Mouse (Mus musculus) lung, embryonic 16.5 days (tissue): ENCODE measurements at regions not wholly inside any gene's neighbourhood (a gene's known extent, or its start where the extent isn't known, plus 50 kb on each side); places are given as distances from the start of the nearest gene placed in this dataset.

Source experiments
- ATAC-seq: fragments of 200-750 bp; cut with Nextera tagmentation; 2 replicates; pipeline ENCODE4 v1.8.0; 2017; ENCODE audit warnings: low read depth, mild to moderate bottlenecking, moderate library complexity
- H3K27ac ChIP-seq: fragments of 300-500 bp; sonication (generic); 2 replicates; pipeline ENCODE4 v1.5.1; 2014; ENCODE audit warnings: mild to moderate bottlenecking, control low read depth, low read length
- H3K27me3 ChIP-seq: fragments of 300-500 bp; sonication (generic); 2 replicates; pipeline ENCODE4 v1.6.1; 2014; ENCODE audit warnings: low read depth, low read length, mixed read lengths; ENCODE audit not compliant: control insufficient read depth, insufficient read depth
- H3K36me3 ChIP-seq: fragments of 300-500 bp; sonication (generic); 2 replicates; pipeline ENCODE4 v1.6.1; 2014; ENCODE audit warnings: low read length; ENCODE audit not compliant: control insufficient read depth, insufficient read depth
- H3K4me1 ChIP-seq: fragments of 300-500 bp; sonication (generic); replicated peaks from 2 replicates; pipeline ENCODE4 v1.6.1; 2014; ENCODE audit warnings: low read length, mixed read lengths; ENCODE audit not compliant: control insufficient read depth, insufficient read depth
- H3K4me2 ChIP-seq: fragments of 300-500 bp; sonication (generic); 2 replicates; pipeline ENCODE4 v1.6.1; 2014; ENCODE audit warnings: low read depth, low read length, control low read depth
- H3K4me3 ChIP-seq: fragments of 300-500 bp; sonication (generic); 2 replicates; pipeline ENCODE4 v1.5.1; 2014; ENCODE audit warnings: mild to moderate bottlenecking, low read length, control low read depth
- H3K9ac ChIP-seq: fragments of 300-500 bp; sonication (generic); 2 replicates; pipeline ENCODE4 v1.6.1; 2014; ENCODE audit warnings: low read length, control low read depth
- H3K9me3 ChIP-seq: fragments of 300-500 bp; sonication (generic); 2 replicates; pipeline ENCODE4 v1.6.1; 2016; ENCODE audit warnings: low read length; ENCODE audit not compliant: control insufficient read depth
- WGBS: fragments of 180-500 bp; shearing (Covaris S2); extraction: QIAGEN DNeasy Blood & Tissue Kit; methylation state at CpG from one replicate; pipeline ENCODE4 v1.1.7; 2014; 5-methylcytosine and 5-hydroxymethylcytosine counted together

- Histone ChIP-seq H3K27ac (no peak overlapping the region), H3K9me3 (no peaks in the 10 kb centered on the region), H3K27me3 (no peaks in the 10 kb centered on the region), H3K9ac (no peak overlapping the region), H3K4me1 (no peaks in the 10 kb centered on the region), H3K4me3 (no peak overlapping the region), H3K4me2 (no peak overlapping the region), H3K36me3 (no peaks in the 10 kb centered on the region)
- ATAC-seq, result no peak
- 69% methylated on average over 7 of the region's 7 CpGs for WGBS
Observed at GRCm38 (mm10) chr16:55474950-55475525, 177.3 kb upstream of the Zpld1 start.

GRCm38 (mm10) chr16:55471396-55471795, 173.6 kb upstream of the Zpld1 start:
- H3K9me3 ChIP-seq, result no peaks in the 10 kb centered on the region
- no peak overlapping the region for H3K9ac ChIP-seq
- 0 out of 2 replicates have a peak, but pooled peaks cover 4% of the 10 kb centered on the region for H3K4me1 ChIP-seq
- H3K4me3 ChIP-seq, result no peak overlapping the region
- H3K27me3 ChIP-seq, result no peaks in the 10 kb centered on the region
- no peaks in the 10 kb centered on the region for H3K36me3 ChIP-seq
- 63% methylated on average over 4 of the region's 4 CpGs for WGBS
- H3K27ac ChIP-seq, result no peak overlapping the region
- no peak for ATAC-seq
- no peak overlapping the region for H3K4me2 ChIP-seq

- 43% methylated on average over 13 of the region's 13 CpGs for WGBS
- Histone ChIP-seq H3K27ac (no peak overlapping the region), H3K4me1 (0 out of 2 replicates have a peak, but pooled peaks cover 4% of the 10 kb centered on the region), H3K4me3 (no peak overlapping the region), H3K4me2 (no peak overlapping the region), H3K9me3 (no peaks in the 10 kb centered on the region), H3K27me3 (no peaks in the 10 kb centered on the region), H3K36me3 (no peaks in the 10 kb centered on the region), H3K9ac (no peak overlapping the region)
- ATAC-seq, result no peak
Observed at GRCm38 (mm10) chr16:55470721-55471120, 172.9 kb upstream of the Zpld1 start.

- Histone ChIP-seq H3K4me2 (no peak overlapping the region), H3K27ac (no peak overlapping the region), H3K36me3 (no peaks in the 10 kb centered on the region), H3K4me1 (0 out of 2 replicates have a peak, but pooled peaks cover 4% of the 10 kb centered on the region), H3K27me3 (no peaks in the 10 kb centered on the region), H3K9ac (no peak overlapping the region), H3K4me3 (no peak overlapping the region), H3K9me3 (no peaks in the 10 kb centered on the region)
- 70% methylated on average over 3 of the region's 3 CpGs for WGBS
- ATAC-seq, result no peak
Observed at GRCm38 (mm10) chr16:55469703-55470102, 171.9 kb upstream of the Zpld1 start.

- peak; percentile 78 for ATAC-seq
- H3K4me3 ChIP-seq, result no peak overlapping the region
- H3K27ac ChIP-seq, result no peak overlapping the region
- no peak overlapping the region for H3K9ac ChIP-seq
- H3K27me3 ChIP-seq, result no peaks in the 10 kb centered on the region
- H3K9me3 ChIP-seq, result no peaks in the 10 kb centered on the region
- WGBS, result 34% methylated on average over 9 of the region's 9 CpGs
- H3K4me2 ChIP-seq, result peak overlapping the region; percentile 22; the same call in 1 of the 2 replicates
- H3K4me1 ChIP-seq, result 0 out of 2 replicates have a peak, but pooled peaks cover 4% of the 10 kb centered on the region
- no peaks in the 10 kb centered on the region for H3K36me3 ChIP-seq
Observed at GRCm38 (mm10) chr16:55468833-55469458, 171.2 kb upstream of the Zpld1 start.

GRCm38 (mm10) chr16:55460519-55460918, 162.7 kb upstream of the Zpld1 start:
- Histone ChIP-seq H3K36me3 (no peaks in the 10 kb centered on the region), H3K9ac (no peak overlapping the region), H3K4me1 (no peaks in the 10 kb centered on the region), H3K9me3 (no peaks in the 10 kb centered on the region), H3K4me3 (no peak overlapping the region), H3K27ac (no peak overlapping the region), H3K4me2 (no peak overlapping the region), H3K27me3 (no peaks in the 10 kb centered on the region)
- 0 out of 2 replicates have a peak, but pooled peaks have one; percentile 54 for ATAC-seq

GRCm38 (mm10) chr16:55447581-55447980, 149.8 kb upstream of the Zpld1 start:
- WGBS, result 78% methylated on average over 3 of the region's 3 CpGs

GRCm38 (mm10) chr16:55442821-55443581, 145.2 kb upstream of the Zpld1 start:
- WGBS, result 71% methylated on average over 5 of the region's 5 CpGs
- no peak overlapping the region for H3K4me3 ChIP-seq
- H3K9ac ChIP-seq, result no peak overlapping the region
- H3K36me3 ChIP-seq, result no peaks in the 10 kb centered on the region
- no peaks in the 10 kb centered on the region for H3K27me3 ChIP-seq
- no peaks in the 10 kb centered on the region for H3K4me1 ChIP-seq
- ATAC-seq, result no peak
- no peaks in the 10 kb centered on the region for H3K9me3 ChIP-seq
- H3K27ac ChIP-seq, result no peak overlapping the region
- H3K4me2 ChIP-seq, result no peak overlapping the region

More at GRCm38 (mm10) chr16:55447581-55447980, 149.8 kb upstream of the Zpld1 start:
- no peaks in the 10 kb centered on the region for H3K4me1 ChIP-seq
- no peak overlapping the region for H3K4me2 ChIP-seq
- no peaks in the 10 kb centered on the region for H3K9me3 ChIP-seq
- no peak overlapping the region for H3K27ac ChIP-seq
- H3K4me3 ChIP-seq, result no peak overlapping the region
- no peaks in the 10 kb centered on the region for H3K36me3 ChIP-seq
- no peak overlapping the region for H3K9ac ChIP-seq
- no peak for ATAC-seq
- no peaks in the 10 kb centered on the region for H3K27me3 ChIP-seq

- Histone ChIP-seq H3K27me3 (no peaks in the 10 kb centered on the region), H3K4me3 (no peak overlapping the region), H3K36me3 (no peaks in the 10 kb centered on the region), H3K9ac (no peak overlapping the region), H3K4me2 (no peak overlapping the region), H3K27ac (no peak overlapping the region), H3K9me3 (no peaks in the 10 kb centered on the region), H3K4me1 (no peaks in the 10 kb centered on the region)
- 53% methylated on average over 4 of the region's 4 CpGs for WGBS
- ATAC-seq, result no peak
Observed at GRCm38 (mm10) chr16:55435139-55435968, 137.6 kb upstream of the Zpld1 start.
